Mouse (Mus musculus) embryo, embryonic 11.5 days (tissue): Measurements from ENCODE around the gene Prkag3.

Experiments used
- DNase-seq: peaks from one replicate; pipeline ENCODE4 v3.0.0-alpha.2; 2012; ENCODE audit warnings: low read depth, low spot score

Prkag3 gene

GRCm38 (mm10) chr1:74759773-74760172 is 10.8 kb upstream of the Prkag3 start:
- DNase-seq, result peak; percentile 32

DNA sequence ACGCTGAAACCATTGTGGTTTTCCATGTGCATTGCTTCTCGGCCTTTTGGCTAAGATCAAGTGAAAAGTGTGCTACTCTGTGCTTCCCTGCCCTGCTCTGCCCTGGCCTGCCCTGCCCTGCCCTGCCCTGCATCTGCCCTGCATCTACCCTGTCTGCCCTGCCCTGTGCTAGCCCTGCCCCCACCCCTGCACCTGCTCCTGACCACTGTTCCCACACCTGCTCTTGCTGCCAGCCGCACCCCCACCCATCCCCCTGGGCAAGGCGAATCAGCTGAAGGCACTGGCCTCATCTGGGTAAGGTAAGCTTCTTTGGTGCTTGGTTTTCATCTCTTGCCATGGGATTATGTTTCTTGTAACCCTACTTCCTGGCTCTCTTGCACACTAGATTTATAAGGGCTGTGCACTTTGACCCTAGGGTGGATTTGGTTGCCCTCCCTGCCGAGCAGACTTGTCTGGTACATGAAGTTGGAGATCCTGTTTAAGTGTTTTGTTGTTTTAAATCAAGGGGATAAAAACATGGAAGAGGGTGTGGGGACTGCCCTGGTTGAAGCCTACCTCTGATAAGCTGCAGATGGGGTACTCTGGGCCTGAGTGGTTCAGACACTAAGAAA is 5.3 kb upstream of the Prkag3 start:
- DNase-seq, result no peak

DNA sequence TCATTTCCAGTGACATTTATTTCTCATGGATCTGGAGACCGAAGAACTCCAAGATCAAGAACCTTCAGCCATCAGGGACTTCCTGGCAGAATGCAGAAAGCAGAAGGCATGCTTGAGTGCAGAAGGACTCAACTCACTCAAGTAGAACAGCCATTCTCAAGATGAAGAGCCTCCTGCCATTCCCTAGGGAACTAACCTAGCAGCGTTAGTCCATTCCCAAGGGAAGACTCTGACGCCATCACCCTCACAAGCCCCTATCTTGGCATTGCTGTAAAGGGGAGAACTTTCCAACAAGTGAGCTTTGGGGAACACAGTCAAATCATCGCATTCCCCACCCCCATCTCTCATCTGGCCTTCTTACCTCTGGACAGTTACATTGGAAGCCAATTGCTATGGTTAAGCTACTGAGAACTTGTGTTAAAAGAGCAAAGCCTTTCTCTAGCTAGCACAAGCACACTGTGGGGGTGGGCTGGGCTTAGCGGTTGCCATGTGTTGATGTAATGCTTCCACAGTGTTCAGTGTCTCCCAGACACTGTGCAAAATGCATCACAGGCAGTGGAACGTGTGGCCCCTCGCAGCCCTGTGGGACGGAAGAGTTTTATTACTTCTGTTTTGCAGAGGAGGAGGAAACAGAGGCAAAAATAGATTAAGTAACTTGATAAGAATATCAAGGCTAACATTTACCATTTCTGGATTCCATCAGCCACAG is 4.4 kb upstream of the Prkag3 start:
- DNase-seq, result no peak

GRCm38 (mm10) chr1:74752833-74753232 is 3.8 kb upstream of the Prkag3 start:
- DNase-seq, result no peak

- no peak for DNase-seq
These were observed 3.1 kb upstream of the Prkag3 start for GRCm38 (mm10) chr1:74752150-74752549.

DNA sequence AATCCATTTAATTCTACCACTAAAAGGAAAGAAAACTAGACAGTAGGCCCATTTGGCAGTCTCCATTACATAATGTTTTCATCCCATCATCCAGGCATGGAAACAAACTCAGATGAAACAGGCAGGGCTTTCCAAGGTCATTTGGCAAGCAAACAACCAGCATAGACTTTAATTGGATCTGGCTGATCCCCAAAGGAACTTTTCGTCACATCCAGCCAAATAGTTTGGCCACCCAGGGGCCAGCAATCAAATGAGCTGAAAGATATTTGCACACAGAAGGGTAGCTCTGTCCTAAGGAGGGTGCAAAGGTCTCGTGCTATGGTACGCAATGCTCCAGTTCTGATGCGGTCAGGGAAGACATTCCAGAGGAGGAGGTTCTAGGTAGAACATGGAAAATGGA is 1.7 kb upstream of the Prkag3 start:
- DNase-seq, result no peak

- DNase-seq, result no peak
These were observed 280 bp upstream of the Prkag3 start for GRCm38 (mm10) chr1:74749301-74749700.

GRCm38 (mm10) chr1:74747335-74747734 is 1.7 kb downstream of the Prkag3 start:
- no peak for DNase-seq

GRCm38 (mm10) chr1:74740846-74741245 is 8.2 kb downstream of the Prkag3 start:
- no peak for DNase-seq

DNA sequence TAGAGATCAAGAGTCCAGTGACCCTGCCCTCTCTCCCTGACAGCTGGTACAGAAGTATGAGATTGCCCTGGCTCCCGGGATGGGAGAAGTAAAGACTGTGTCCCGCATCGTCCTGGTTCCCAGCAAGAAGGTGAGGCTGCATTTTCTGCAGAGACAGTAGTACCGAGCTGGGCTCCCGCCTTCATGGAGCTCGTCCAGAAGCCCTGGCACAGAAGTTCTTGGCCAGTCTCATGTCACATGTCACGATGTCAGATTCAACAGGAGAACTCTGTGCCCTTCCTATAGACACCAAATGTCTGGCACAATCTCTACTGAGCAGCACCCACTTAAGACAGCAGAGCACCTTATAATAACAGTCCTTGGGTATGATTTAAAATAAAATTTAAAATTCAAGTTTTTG is 11.5 kb downstream of the Prkag3 start:
- DNase-seq, result no peak

DNA sequence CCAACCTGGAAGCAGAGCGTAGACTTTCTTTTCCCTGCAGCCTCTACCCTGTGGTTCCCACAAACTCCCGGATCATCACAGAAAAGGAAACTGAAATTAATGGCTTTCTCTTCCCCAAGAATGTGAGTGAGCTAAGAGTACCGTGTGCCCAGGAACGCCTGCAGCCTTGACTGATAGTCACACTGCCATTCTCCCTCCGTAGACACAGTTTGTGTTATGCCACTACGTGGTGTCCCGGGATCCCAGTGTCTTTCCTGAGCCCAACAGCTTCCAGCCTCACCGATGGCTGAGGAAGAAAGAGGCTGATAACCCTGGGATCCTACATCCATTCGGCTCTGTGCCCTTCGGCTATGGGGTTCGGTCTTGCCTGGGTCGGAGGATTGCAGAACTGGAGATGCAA is 12.0 kb downstream of the Prkag3 start:
- DNase-seq, result no peak

- DNase-seq, result no peak
These were observed 20.6 kb downstream of the Prkag3 start for GRCm38 (mm10) chr1:74728446-74728845.

GRCm38 (mm10) chr1:74726674-74727073 is 22.3 kb downstream of the Prkag3 start:
- DNase-seq, result no peak

DNA sequence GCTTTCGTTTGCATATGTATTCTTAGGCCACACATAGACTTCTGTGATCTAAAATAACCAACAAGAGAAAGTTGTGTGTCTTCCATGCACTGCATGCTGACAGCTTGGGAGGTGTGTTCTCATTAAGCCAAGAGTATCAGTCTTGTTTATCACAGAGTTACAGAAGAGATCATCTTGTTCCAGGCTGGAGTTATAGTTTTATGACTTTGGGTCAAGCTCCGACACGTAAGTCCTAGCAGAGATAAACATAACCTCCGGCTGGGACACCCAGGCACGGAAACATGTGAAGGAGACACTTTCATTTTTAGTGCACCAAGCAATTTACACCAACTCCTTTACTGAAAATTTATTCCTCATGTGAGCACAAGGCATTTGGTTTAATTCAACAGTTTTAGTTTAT is 22.9 kb downstream of the Prkag3 start:
- no peak for DNase-seq

- no peak for DNase-seq
These were observed 25.3 kb downstream of the Prkag3 start for GRCm38 (mm10) chr1:74723748-74724147.

- no peak for DNase-seq
These were observed 27.4 kb downstream of the Prkag3 start for GRCm38 (mm10) chr1:74721657-74722056.

- DNase-seq, result no peak
These were observed 29.7 kb downstream of the Prkag3 start for GRCm38 (mm10) chr1:74719281-74719680.

- DNase-seq, result no peak
These were observed 30.9 kb downstream of the Prkag3 start for GRCm38 (mm10) chr1:74718113-74718512.

DNA sequence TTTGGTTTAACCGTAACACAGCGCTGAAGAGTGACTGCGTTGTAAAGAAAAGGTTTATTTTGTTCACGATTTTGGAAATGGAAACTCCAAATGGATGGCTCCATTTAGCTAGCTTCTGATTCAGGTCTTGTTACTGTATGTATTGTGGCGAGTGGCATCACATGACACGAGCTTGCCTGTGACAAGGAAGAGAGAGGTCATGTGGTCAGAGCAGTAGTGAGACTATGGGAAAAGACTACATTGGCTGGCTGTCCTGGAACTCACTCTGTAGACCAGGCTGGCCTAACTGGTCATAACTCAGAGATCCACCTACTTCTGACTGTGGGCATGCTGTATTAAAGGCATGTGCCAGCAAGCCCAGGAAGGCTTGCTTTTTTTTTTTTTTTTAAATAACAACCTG is 33.1 kb downstream of the Prkag3 start:
- no peak for DNase-seq

- no peak for DNase-seq
These were observed 33.6 kb downstream of the Prkag3 start for GRCm38 (mm10) chr1:74715468-74715867.

GRCm38 (mm10) chr1:74714967-74715366 is 34.1 kb downstream of the Prkag3 start:
- no peak for DNase-seq

DNA sequence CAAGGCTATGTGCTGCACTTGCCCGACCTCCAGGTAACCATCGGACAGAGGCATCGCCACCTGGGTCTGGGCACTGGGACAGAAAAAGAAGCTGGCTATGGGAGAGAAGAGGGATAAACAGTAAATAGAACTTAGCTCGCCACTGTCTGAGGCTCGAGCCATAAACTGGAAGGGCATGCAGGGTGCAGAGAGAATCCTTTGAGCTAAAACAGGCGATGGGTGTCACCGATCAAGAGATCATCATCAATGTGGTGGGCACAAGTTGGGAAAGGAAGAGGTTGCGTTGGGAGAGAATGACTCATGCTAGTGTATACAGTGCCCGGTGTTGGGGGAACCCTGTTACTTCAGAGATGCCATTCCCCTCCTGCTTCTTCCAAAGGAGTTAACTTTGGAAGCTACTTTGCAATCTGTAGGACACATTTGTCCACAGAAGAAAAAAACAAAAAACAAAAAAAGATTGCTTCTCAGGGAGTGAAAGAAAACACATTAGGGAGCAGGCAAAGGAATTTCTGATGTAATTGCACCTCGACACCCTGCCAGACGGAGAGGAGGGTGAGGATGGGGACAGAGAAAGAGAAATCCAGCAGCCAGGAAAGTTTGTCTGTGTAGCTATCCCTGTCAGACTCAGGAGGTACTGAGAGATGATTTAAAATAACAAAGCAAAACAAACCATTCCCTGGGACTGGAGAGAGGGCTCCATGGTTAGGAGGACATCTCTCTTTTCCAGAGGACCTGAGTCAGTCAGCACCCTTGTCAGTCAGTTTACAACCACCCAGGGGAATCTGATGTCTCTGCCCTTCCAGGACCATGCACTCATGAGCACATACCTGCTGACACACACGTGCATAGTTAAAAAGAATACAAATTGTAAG is 34.9 kb downstream of the Prkag3 start:
- DNase-seq, result no peak
